In the genomic region with DNA sequence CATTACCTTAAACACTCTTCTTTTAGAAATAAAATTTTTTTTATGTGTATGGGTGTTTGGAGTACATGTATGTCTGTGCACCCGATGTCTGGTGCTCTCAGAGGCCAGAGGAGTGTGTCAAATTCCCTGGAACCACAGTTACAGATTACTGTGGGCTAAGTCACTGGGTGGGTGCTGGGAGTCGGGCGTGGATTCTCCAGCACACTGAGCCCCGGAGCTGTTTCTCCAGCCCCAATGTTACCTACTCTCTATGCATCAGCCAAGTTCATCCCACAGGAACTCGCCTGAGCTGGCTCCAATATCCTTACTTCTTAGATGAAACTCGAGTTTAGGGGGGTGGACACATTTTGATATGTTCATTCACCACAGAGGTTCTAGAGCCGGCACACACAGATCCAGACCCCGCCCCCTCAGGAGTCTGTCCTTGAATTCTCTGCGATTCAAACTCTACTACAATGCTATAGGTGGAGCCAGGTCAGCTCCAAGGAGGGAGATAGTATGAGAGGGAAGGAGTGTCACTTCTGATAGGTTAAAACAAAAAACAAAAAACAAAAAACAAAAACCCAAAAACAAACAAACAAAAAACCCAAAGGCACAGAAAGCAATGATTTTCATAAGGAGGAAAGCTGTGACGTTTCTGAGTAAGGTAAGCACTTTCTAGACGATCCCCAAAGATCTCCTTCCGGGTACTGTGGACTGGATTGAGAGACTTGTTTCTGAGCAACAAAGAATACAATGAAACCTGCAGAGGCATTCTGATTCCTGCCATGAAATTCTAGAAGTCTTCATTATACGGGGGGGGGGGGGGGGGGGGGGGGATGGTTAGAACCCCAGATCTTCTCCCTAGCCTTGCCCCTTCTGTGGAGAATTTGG, we compare ENCODE assay signal across 9 mouse cellular contexts. TPM values are rescaled to one million over a fixed set of nuclear protein-coding genes. Genes with fewer than 3 reads are reported as not detected.
DNase-seq lines count a peak whose midpoint lies in the region; ATAC-seq and TF ChIP-seq lines count a peak whose summit lies in the region.
"Had no signal": no experiment of that assay in that cellular context is flagged by ENCODE, and none has a peak within 500 bp of the region (broad histone marks: within the 10 kb centered on the region; RNA-seq: fewer than 3 reads in every experiment).

No protein-coding gene starts in this region.

- DNase-seq in heart, adult 11 months: no peak
- no peak for DNase-seq in ES-E14 (ENCODE audit: low read depth, low spot score)
- DNase-seq in layer of hippocampus, adult 18-20 months (ENCODE audit: low spot score in 2 of 2): no peak
- DNase-seq in spleen, adult 18-20 months: no peak
- DNase-seq in gastrocnemius, adult 18-20 months (ENCODE audit: low spot score): no peak
- DNase-seq: kidney, postnatal 10 days had no signal

- H3K27ac ChIP-seq in heart, embryonic 16.5 days (ENCODE audit: low read length): no peak overlapping the region
- H3K27ac ChIP-seq in ES-E14 (ENCODE audit: insufficient read depth, low read depth, low read length, poor library complexity, severe bottlenecking): no peak overlapping the region; the same call in 1 of the 2 replicates
- no peak overlapping the region for H3K27ac ChIP-seq in hindbrain, embryonic 12.5 days
- no peak overlapping the region for H3K27ac ChIP-seq in midbrain, embryonic 13.5 days

- H3K4me3 ChIP-seq in heart, embryonic 16.5 days (ENCODE audit: low read length): no peak overlapping the region
- H3K4me3 ChIP-seq in ES-E14 (ENCODE audit: insufficient read depth in 1 of 2, low read depth in 1 of 2, low read length in 2 of 2, poor library complexity in 1 of 2, severe bottlenecking in 1 of 2): peak overlapping the region; percentile 35 to 37
- H3K4me3 ChIP-seq in hindbrain, embryonic 12.5 days: no peak overlapping the region
- H3K4me3 ChIP-seq in midbrain, embryonic 13.5 days (replicated peaks): no peak overlapping the region

- no peaks in the 10 kb centered on the region for H3K9me3 ChIP-seq in heart, embryonic 16.5 days (replicated peaks; ENCODE audit: control insufficient read depth, low read length)
- H3K9me3 ChIP-seq in ES-E14 (ENCODE audit: control insufficient read depth, insufficient read depth, low read depth, low read length): no peaks in the 10 kb centered on the region
- no peaks in the 10 kb centered on the region for H3K9me3 ChIP-seq in hindbrain, embryonic 12.5 days (replicated peaks)
- no peaks in the 10 kb centered on the region for H3K9me3 ChIP-seq in midbrain, embryonic 13.5 days

- no peak for ATAC-seq in heart, embryonic 16.5 days (replicated peaks; ENCODE audit: extremely low read depth, insufficient read depth, low FRiP score)
- no peak for ATAC-seq in hindbrain, embryonic 12.5 days (ENCODE audit: low FRiP score)
- ATAC-seq in midbrain, embryonic 13.5 days: no peak

- no peak overlapping the region for H3K9ac ChIP-seq in heart, embryonic 16.5 days (ENCODE audit: low read length)
- H3K9ac ChIP-seq in ES-E14 (ENCODE audit: insufficient read depth, low read depth, low read length, poor library complexity, severe bottlenecking): no peak overlapping the region
- no peak overlapping the region for H3K9ac ChIP-seq in hindbrain, embryonic 12.5 days
- no peak overlapping the region for H3K9ac ChIP-seq in midbrain, embryonic 13.5 days (replicated peaks)

- no peaks in the 10 kb centered on the region for H3K36me3 ChIP-seq in heart, embryonic 16.5 days (ENCODE audit: control insufficient read depth, insufficient read depth)
- no peaks in the 10 kb centered on the region for H3K36me3 ChIP-seq in ES-E14 (ENCODE audit: control insufficient read depth, insufficient read depth, low read length, poor library complexity, severe bottlenecking)
- H3K36me3 ChIP-seq in hindbrain, embryonic 12.5 days: no peaks in the 10 kb centered on the region
- H3K36me3 ChIP-seq in midbrain, embryonic 13.5 days: no peaks in the 10 kb centered on the region

- H3K27me3 ChIP-seq in heart, embryonic 16.5 days (ENCODE audit: control insufficient read depth, insufficient read depth, low read length): no peaks in the 10 kb centered on the region
- no peaks in the 10 kb centered on the region for H3K27me3 ChIP-seq in hindbrain, embryonic 12.5 days
- H3K27me3 ChIP-seq in midbrain, embryonic 13.5 days: no peaks in the 10 kb centered on the region

- peak overlapping the region; percentile 13 for H3K4me2 ChIP-seq in heart, embryonic 16.5 days (ENCODE audit: low read depth, low read length)
- peak overlapping the region; percentile 22; the same call in 1 of the 2 replicates for H3K4me2 ChIP-seq in hindbrain, embryonic 12.5 days (replicated peaks)
- H3K4me2 ChIP-seq in midbrain, embryonic 13.5 days (replicated peaks): peak overlapping the region; percentile 2; the same call in 1 of the 2 replicates

- WGBS in heart, embryonic 16.5 days: 39% methylated on average over 13 of the region's 13 CpGs
- 39% methylated on average over 13 of the region's 13 CpGs for WGBS in hindbrain, embryonic 12.5 days
- WGBS in midbrain, embryonic 13.5 days: 35% methylated on average over 12 of the region's 13 CpGs

- in situ Hi-C loops in ES-E14 (cut with MboI; ENCODE audit: low sequenced_read_pairs in 2 of 2, unreplicated experiment in 2 of 2): no loop called here

- H3K4me1 ChIP-seq in heart, embryonic 16.5 days (ENCODE audit: control insufficient read depth, insufficient read depth, low read length): no peaks in the 10 kb centered on the region
- H3K4me1 ChIP-seq in ES-E14 (ENCODE audit: control insufficient read depth in 2 of 2, insufficient read depth in 2 of 2, low read length in 2 of 2, poor library complexity in 1 of 2): peaks cover 0 to 9% of the 10 kb centered on the region in 2 experiments; a peak in 1 of 4 replicates
- H3K4me1 ChIP-seq in hindbrain, embryonic 12.5 days: peaks cover 5% of the 10 kb centered on the region; the same call in 1 of the 2 replicates
- H3K4me1 ChIP-seq in midbrain, embryonic 13.5 days (replicated peaks): no peaks in the 10 kb centered on the region

TF ChIP-seq in ES-E14, 5 proteins besides CTCF, POLR2A, EP300 and RAD21:
- TF ChIP-seq ZNF384 (IDR thresholded peaks at IDR 0.05; ENCODE audit: low read depth, low read length) (no peak), CHD2 (IDR thresholded peaks at IDR 0.05; ENCODE audit: low read depth, low read length) (no peak), ZC3H11A (IDR thresholded peaks at IDR 0.05; ENCODE audit: borderline replicate concordance, low read depth, low read length) (no peak), MAFK (IDR thresholded peaks at IDR 0.05; ENCODE audit: insufficient read depth, low read depth, low read length) (no peak), HCFC1 (IDR thresholded peaks at IDR 0.05; ENCODE audit: borderline replicate concordance, insufficient read depth, low read length) (no peak)
TF ChIP-seq in ES-E14: peak in this region for 0.

RNA-seq across cellular contexts. Expression of a gene that starts 25.5 kb away (rescaled TPM):
- 16.1 and 17.5 TPM in 2 replicates for polyA plus RNA-seq in heart, embryonic 16.5 days (2015; fragmentation: Nextera tagmentation; extraction: Ambion mirVana)
- total RNA-seq in ES-E14 (2012; rRNA removed): 11.7 and 17.3 TPM in 2 replicates
- 25.3 and 31.7 TPM in 2 replicates for polyA plus RNA-seq in hindbrain, embryonic 12.5 days (2016; fragmentation: Nextera tagmentation; extraction: Ambion mirVana)
- polyA plus RNA-seq in midbrain, embryonic 13.5 days (2015; fragmentation: Nextera tagmentation; extraction: Ambion mirVana): 19.0 and 22.2 TPM in 2 replicates
- total RNA-seq in layer of hippocampus, adult 18-20 months (2021): 10 to 100 TPM; 38.3 to 43.6 TPM
- total RNA-seq in gastrocnemius, adult 18-20 months (2021): 1 to 10 TPM; 9.1 to 9.2 TPM

RNA-seq across cellular contexts. Expression of a gene that starts 50.5 kb away (rescaled TPM):
- polyA plus RNA-seq in heart, embryonic 16.5 days (2015; fragmentation: Nextera tagmentation; extraction: Ambion mirVana): 40.8 and 54.8 TPM in 2 replicates
- 39.7 and 47.3 TPM in 2 replicates for total RNA-seq in ES-E14 (2012; rRNA removed)
- polyA plus RNA-seq in hindbrain, embryonic 12.5 days (2016; fragmentation: Nextera tagmentation; extraction: Ambion mirVana): 112 and 134 TPM in 2 replicates
- 141 and 160 TPM in 2 replicates for polyA plus RNA-seq in midbrain, embryonic 13.5 days (2015; fragmentation: Nextera tagmentation; extraction: Ambion mirVana)
- total RNA-seq in layer of hippocampus, adult 18-20 months (2021): 10 to 100 TPM; 41.7 to 44.2 TPM
- 10 to 100 TPM; 14.4 to 15.1 TPM for total RNA-seq in gastrocnemius, adult 18-20 months (2021)

Comparison
In these comparisons a context has a peak if more than half of its experiments do, and no peak if none do; other contexts are left out.
1. H3K4me3 ChIP-seq: peak in ES-E14 (2 of 2); none in heart, embryonic 16.5 days (single experiment), hindbrain, embryonic 12.5 days (single experiment) and midbrain, embryonic 13.5 days (single experiment).
2. Peak in every context shown above with its lines, with median percentiles within 50 percentile points of each other: H3K4me2 ChIP-seq.